Mouse (Mus musculus) layer of hippocampus, adult 9-10 months (tissue): Measurements from ENCODE around the gene Mum1.

Experiments used
- DNase-seq: peaks from one replicate; pipeline ENCODE4 v3.0.0; 2022; ENCODE audit warnings: low spot score

The Mum1 gene

GRCm38 (mm10) chr10:80271186-80271843 lies 45.1 kb downstream of the Mum1 start:
- DNase-seq: no peak

- no peak for DNase-seq
Observed at GRCm38 (mm10) chr10:80271870-80272585, 45.8 kb downstream of the Mum1 start.

- no peak for DNase-seq
Observed at GRCm38 (mm10) chr10:80273847-80274246, 47.6 kb downstream of the Mum1 start.

GRCm38 (mm10) chr10:80276238-80276637 lies 50.0 kb downstream of the Mum1 start:
- no peak for DNase-seq

- no peak for DNase-seq
Observed at GRCm38 (mm10) chr10:80278390-80278789, 52.2 kb downstream of the Mum1 start.

GRCm38 (mm10) chr10:80279273-80279672 lies 53.0 kb downstream of the Mum1 start:
- DNase-seq: no peak

DNA sequence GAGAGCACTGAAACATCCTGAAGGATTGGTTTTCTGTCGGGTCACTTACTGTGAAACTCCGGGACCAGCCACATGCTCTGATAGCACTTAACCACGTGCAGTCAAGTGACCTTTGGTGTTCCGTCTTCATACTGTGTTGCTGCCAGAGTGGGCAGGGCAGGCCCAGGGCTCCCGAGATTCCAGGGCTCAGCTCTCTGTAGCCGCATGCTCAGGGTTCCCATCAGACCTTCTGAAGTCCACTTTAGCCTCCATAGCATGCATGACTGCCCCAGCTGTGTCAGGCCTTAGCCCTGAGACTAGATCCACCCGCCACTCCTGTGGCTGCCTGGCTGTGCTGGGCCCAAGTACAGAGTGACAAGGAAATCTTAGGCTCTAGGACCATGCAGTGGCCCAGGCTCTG lies 55.1 kb downstream of the Mum1 start:
- DNase-seq: no peak

DNA sequence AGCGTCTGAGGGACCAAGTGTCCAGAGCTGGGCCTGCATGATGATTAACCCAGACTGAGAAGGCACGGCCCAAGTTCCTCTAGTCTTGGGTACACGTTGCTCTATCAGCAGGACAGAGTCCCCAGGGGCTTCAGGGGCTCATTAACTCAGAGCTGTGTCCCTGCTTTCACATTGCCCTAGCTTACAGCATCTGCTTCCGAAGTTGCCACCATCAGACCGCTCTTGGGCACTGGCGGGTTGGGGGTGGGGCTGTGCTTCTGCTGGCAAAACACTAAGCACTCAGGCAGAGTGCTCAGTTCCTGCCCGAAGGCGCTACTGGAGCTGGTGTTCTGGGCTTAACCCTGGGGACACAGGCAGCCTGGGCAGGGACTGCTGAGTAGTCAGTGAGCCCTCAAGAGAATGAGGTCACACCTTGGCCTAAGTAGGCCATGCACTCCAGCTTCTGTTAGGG lies 55.7 kb downstream of the Mum1 start:
- no peak for DNase-seq

DNA sequence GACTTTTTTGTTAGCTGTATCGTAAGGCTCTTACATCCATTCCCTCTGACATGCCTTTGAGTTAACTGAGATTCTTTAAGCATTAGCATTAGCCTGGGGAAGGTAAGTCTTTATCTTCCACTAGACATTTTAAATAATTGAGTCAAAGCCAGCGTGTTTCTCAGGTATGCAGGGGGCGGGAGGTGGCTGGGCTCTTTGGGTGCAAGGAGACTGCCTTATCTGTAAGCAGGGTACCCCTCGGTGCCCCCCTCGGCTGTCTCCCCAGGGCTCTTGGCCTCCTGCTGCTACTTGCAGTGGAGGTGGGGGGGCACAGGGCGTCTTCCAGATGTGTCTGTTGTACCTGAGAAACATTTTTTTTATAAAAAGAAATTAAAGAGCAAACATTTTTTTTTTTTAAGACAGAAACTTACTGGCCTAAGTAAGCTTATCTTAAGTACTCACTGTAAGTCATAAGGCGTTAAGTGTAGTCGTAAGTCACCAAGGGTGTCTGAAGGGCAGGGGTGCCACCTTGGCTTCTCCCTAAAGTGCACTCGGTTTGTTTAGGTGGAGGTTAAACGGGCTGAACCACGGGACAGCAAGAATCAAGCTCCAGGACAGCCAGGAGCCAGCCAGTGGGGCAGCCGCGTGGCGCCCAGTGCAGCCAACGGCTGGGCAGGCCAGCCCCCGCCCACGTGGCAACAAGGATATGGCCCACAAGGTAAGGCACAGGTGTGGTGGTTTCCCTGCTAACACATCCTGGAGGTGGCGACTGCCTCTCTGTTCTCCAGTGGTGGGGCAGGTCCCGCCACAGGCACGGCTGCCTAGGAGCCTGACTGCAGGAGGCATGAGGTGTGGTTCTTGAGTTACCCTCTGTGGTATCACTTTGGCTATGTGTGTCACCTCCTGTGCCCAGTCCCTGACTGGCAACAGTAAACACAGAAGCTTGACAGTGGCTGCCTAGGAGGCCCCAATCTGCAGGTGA lies 56.5 kb downstream of the Mum1 start:
- no peak for DNase-seq

- DNase-seq: no peak
Observed at GRCm38 (mm10) chr10:80285222-80286070, 59.2 kb downstream of the Mum1 start.

- no peak for DNase-seq
Observed at GRCm38 (mm10) chr10:80288097-80288496, 61.9 kb downstream of the Mum1 start.

DNA sequence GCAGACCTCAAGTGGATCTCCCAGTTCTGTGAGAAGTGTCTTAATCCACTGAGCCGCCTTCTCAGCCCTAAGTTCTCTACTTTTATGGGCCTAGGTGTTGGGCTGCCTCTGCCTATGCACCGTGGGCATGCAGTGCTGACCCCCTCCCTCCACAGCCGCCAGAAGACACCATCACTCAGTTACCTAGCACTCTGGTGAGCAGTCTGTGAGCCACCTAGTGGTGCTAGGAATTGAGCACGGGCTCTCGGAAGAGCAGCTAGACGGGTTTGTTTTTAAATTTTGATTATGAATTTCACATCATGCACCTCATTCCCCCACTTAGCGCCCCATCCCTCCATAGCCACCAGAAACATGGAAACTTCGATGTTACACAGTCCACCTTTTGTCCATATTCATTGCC lies 62.4 kb downstream of the Mum1 start:
- DNase-seq: no peak

GRCm38 (mm10) chr10:80292251-80293146 lies 66.3 kb downstream of the Mum1 start, which contains the start of gene Rps15:
Rps15 (plus strand) TSS chr10:80292453.
- DNase-seq: peak; percentile 62

DNA sequence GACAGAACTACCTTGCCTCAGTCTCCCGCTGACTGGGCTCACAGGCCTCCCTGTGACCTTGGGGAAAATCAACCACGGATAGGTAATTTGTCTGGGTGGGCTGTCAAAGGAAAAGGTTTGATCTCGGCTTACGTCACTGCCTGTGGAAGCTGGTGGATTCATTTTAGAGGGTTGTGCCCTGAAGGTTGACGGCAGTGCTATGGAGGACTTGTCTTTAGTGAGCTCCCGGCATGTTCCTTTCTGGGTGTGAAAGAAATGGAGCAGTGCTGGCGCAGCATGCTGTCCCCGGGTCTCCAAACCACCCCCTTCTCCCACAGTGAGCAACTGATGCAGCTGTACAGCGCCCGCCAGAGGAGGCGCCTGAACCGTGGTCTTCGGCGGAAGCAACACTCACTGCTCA lies 67.1 kb downstream of the Mum1 start:
- DNase-seq: no peak
